Mouse (Mus musculus) CD4-positive helper T cell, adult 2 months (primary cell): Measurements from ENCODE around the gene Fam222b.
"Not testable (repeated sequence)": the region's sequence is repeated elsewhere in the genome, so short reads cannot be mapped to it uniquely, and the experiment has no call there.

Source experiments
- DNase-seq: peaks from one replicate; pipeline ENCODE4 v3.0.0-alpha.2; 2012; ENCODE audit warnings: low read depth, missing footprints, low spot score

Gene Fam222b

DNA sequence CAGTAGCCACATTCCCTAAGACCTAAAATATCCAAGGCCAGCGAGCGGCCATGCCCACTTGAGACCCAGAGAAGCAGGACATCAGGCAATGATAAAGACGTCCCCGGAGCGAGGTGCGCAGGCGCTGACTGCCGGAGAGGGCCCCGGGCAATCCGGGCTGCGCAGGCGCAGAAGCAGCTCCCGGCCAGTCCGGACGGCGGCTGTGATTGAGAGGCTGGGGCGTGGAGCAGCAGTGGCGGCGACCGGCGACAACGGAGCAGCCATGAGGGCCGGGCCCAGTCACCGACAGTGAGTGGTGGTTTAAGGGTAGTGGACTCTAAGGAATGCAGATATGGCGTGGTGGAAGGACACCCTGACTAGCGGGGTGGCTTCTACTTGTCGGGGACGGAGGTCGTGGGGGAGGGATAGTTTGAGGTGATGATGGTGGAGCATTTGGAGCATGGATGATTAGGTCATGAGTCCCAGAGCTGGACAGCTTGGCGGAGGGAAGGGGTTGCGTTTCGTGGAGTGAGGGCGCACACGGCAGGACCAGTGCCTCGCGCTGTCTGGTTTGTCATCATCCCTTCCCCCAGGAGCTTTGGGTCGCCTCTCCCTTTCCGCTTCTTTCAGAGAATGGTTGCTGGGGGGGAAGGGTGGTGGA, at the start of gene Fam222b:
TSS of gene Fam222b (plus strand) at position 157 of the 640 bp plus-strand sequence.
- peak; percentile 89 for DNase-seq

GRCm38 (mm10) chr11:78044758-78045251, 49.7 kb upstream of the Fam222b start:
- no peak for DNase-seq

DNA sequence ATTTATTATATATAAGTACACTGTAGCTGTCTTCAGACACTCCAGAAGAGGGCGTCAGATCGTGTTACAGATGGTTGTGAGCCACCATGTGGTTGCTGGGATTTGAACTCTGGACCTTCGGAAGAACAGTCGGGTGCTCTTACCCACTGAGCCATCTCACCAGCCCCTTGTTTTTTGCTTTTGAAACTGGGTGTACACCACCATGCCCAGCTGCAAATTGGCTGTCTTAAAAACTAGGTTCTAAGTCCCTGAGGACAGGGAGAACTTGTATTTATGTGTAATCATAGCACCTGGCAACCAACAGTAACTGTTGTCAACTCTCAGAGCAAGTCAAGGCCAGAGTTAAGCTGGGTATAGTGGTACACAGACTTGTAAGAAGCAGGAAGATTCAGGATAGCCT, 45.8 kb upstream of the Fam222b start:
- not testable (repeated sequence) for DNase-seq

- DNase-seq = no peak
Measured at GRCm38 (mm10) chr11:78053078-78053477, 41.4 kb upstream of the Fam222b start.

GRCm38 (mm10) chr11:78056946-78057345, 37.5 kb upstream of the Fam222b start:
- DNase-seq = no peak

- peak; percentile 47 for DNase-seq
Measured at GRCm38 (mm10) chr11:78059833-78060757, 34.4 kb upstream of the Fam222b start.

DNA sequence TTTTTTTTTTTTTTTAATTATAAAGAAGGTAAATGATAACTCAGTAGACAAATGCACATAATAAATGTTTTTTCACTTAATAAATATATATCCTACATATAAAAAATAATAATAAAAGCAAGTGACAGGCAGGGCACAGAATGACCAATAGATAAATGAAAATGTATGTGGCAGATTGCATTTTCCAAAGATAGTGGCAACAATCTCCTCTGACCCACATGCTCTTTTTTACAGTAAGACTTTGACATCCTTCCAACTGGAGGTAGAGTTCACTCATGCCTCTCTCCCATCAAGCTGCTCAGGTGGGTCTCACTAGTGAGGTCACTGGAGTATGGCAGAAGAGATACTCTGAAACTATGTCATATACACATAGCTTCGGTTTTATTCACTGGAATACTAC, 31.9 kb upstream of the Fam222b start:
- no peak for DNase-seq

- DNase-seq = no peak
Measured at GRCm38 (mm10) chr11:78065906-78066305, 28.6 kb upstream of the Fam222b start.

DNA sequence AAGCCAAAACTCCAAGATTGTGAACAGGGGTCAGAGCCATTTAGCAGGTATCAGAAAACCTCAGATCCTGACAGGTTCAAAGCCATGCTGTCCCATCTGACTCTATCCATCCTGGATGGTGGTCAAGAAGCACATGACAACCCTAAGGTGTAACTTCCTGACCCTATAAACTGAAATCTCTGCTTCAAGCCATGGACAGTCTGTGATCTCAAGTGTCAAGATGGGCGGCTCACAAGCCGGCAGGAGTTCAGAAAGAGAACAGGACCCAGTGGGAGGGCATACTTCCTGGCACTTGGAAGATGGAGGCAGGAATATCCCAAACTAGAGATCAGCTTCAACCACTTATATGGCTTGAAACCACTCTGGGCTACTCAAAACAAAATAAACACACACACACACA, 27.8 kb upstream of the Fam222b start:
- DNase-seq = no peak

- DNase-seq = no peak
Measured at GRCm38 (mm10) chr11:78067566-78067965, 26.9 kb upstream of the Fam222b start.

DNA sequence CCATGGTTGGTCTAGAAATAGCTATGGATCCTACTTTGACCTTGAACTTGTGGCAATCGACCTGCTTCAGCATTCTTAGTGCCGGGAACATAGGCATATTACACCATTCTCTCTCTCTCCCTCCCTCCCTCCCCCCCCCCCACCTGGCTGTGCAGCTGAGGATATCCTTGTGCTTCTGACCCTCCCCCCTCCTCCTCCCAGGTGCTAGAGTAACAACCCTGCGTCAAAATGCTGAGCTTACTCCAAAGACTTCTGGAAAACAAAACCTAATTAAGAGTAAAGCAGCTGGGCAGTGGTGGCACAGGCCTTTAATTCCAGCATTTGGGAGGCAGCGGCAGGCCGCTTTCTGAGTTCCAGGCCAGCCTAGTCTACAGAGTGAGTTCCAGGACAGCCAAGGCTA, 25.3 kb upstream of the Fam222b start:
- no peak for DNase-seq

GRCm38 (mm10) chr11:78069646-78070045, 24.8 kb upstream of the Fam222b start:
- no peak for DNase-seq

DNA sequence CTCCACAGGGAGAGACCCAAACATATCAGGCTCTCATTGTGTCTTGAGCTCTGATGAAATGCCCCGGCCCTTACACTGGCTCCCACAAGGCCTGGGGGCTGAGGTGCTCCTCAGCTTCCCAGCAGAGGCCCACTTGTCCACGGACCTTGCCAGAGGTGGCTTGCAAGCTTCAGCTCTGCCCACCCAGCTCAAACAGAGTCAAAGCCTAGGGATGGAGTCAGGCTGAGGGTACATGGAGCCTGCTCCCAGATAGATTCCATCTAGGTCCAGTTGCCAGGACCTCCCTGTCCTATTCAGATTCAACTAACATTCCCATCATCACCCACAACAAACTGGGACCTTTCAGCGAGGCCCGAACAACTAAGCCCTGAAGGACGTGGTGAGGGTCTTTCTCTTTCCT, 22.5 kb upstream of the Fam222b start:
- no peak for DNase-seq

DNA sequence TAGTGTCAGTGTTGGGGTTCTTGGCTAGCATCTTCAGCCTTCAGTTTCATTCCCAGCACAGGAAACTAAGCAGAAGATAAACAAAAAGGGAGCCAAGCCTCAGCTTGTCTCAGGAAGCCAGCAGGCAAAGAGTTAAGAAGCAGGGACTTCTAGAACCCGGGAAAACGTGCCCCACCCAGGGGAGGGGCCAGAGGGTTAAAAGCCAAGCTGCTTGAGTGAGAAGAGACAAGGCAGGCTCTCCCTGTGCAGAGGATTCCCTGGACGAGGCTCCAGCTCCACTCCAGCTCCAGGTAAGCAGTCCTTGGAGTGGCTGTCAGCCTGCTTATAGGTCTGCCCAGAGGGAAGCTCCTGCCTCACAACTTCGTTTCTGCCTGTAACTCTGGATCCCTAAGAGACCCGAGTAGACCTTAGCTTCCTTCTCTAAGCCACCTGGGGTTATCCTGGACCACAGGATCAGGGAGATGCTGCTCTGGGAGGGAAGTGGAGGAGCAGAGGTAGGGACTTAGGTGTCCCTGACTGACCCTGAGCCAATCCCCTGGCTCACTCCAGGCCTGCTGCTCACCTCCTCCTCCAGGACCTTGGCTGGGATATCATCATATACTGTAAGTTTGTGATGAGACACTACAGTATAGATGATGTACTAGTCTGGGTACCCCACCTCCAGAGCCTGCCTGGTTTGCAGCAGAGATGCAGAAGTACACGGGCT, 21.9 kb upstream of the Fam222b start:
- no peak for DNase-seq

GRCm38 (mm10) chr11:78073577-78074276, 20.7 kb upstream of the Fam222b start:
- no peak for DNase-seq

DNA sequence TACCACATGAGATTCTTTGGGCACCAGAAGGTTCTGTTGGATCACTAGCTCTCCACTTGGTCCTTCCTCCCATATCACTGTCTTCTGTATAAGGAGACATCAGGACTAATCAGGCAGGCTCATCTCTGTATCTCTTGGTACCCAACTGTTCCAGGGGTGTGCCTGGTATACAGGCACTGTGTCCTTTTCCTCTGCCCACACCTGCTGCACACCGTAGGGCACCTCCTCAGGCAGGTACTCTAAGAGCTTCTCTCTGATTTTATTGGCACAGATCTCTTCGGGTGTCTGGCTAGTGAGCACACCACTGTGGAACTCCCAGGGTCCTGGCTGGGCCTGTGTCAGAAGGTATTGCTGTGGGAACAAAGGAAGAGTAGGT, 20.2 kb upstream of the Fam222b start:
- DNase-seq = no peak

DNA sequence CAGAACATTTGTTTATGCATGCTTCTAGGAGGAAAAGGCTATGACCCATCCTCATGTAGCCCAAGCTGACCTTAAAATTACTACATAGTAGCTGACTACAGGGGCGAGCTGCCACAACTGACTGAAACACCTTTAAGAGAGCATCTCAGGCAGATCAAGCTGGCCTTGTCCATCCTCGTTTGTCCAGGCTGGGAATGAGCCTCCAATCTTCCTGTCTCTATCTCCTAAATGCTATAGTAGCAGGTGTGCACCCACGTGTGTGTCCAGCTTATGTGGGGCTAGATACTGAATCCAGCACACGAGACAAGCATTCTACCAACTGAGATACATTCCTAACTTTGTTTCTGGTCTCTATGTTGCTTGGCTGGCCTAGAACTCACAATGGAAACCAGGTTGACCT, 19.8 kb upstream of the Fam222b start:
- no peak for DNase-seq

DNA sequence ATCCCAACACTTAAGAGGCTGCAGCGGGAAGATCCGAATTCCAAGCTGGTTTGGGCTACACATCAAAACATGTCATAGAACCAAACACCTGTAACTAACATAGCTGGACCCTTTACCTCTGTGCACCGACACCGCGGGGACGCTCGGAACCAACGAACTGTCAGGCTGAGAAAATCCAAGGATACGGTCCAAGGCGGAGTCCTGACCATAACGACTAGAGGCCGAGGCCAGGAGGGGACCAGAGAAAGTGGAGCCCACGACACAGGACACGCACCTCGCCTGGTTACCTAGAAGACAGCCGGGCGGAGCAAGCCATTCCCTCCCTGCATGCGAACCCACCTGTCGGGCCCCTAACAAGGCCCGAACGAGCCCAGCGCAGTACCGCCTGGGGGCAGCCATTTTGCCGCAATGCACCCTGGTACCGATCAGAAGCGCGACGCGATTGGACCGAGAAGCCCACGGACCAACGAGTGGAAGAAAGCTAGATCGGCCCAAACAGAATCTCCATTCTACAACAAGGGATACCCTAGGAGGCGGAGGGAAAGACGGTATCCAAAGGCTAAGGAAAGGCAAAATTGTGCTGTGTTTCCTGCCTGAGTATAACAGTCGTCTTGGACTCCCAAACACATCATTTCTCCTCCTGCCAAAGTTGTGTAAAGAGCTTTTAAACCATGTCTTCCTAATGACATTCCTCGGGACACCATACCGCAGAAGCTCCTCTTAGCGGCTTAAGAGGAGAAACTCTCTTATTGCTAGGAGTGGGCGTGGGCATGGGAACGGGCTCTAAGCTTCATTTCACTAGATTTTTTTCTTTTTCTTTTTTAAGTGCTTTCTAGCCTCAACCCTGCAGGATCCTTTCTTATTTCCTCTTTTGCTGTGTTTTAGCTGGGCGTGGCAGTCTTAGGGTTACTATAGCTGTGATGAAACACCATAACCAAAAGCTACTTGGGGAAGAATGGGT, 14.2 kb upstream of the Fam222b start, which contains the start of gene Eral1:
TSS of gene Eral1 (minus strand) at position 423 of the 961 bp plus-strand sequence.
- DNase-seq = peak; percentile 84

DNA sequence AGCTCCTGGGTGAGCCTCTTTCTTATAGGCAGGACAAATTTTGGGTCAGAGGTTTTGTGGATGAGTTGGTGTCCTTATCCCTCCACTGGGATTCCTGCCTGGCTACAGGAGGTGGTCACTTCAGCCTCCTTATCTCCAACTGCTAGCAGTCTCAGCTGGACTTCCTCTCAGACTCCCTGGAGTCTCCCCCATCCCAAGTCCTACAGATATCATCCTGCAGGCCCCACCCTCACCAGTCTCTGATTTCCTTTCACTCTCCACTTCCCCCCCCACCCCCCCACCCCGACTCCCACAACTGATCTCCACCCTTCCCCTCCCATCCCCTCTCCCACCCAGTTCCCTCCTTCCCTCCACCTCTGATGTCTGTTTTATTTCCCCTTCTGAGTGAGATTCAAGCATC, 10.9 kb upstream of the Fam222b start:
- DNase-seq = no peak

- DNase-seq = no peak
Measured at GRCm38 (mm10) chr11:78086925-78087479, 7.5 kb upstream of the Fam222b start.
